Mouse (Mus musculus) kidney, postnatal 25 days (tissue): ENCODE results near the gene Eif2b3.

Experiments
- DNase-seq, 2 experiments: peaks; one replicate each; pipeline ENCODE4 v3.0.0; 2021; ENCODE audit warnings: mixed read lengths in 2 of 2

Eif2b3 gene

GRCm38 (mm10) chr4:117017738-117018137 lies 1.5 kb upstream of the Eif2b3 start:
- no peak for DNase-seq

- no peak for DNase-seq
Observed at GRCm38 (mm10) chr4:117018327-117018726, 875 bp upstream of the Eif2b3 start.

GRCm38 (mm10) chr4:117023469-117023868 lies 4.3 kb downstream of the Eif2b3 start:
- no peak for DNase-seq

- no peak for DNase-seq
Observed at GRCm38 (mm10) chr4:117031105-117031504, 11.9 kb downstream of the Eif2b3 start.

- peak; percentile 66 to 67 for DNase-seq
Observed at GRCm38 (mm10) chr4:117039925-117040687, 20.9 kb downstream of the Eif2b3 start.

- DNase-seq: no peak
Observed at GRCm38 (mm10) chr4:117040791-117041190, 21.6 kb downstream of the Eif2b3 start.

GRCm38 (mm10) chr4:117041283-117041721 lies 22.1 kb downstream of the Eif2b3 start:
- peak; percentile 78 to 87 for DNase-seq

GRCm38 (mm10) chr4:117048836-117049235 lies 29.6 kb downstream of the Eif2b3 start:
- DNase-seq: no peak

- DNase-seq: no peak
Observed at GRCm38 (mm10) chr4:117049485-117049884, 30.3 kb downstream of the Eif2b3 start.

GRCm38 (mm10) chr4:117052626-117053025 lies 33.4 kb downstream of the Eif2b3 start:
- no peak for DNase-seq

GRCm38 (mm10) chr4:117053956-117054355 lies 34.8 kb downstream of the Eif2b3 start:
- no peak for DNase-seq

- DNase-seq: no peak
Observed at GRCm38 (mm10) chr4:117056102-117056501, 36.9 kb downstream of the Eif2b3 start.

GRCm38 (mm10) chr4:117056514-117056913 lies 37.3 kb downstream of the Eif2b3 start:
- no peak for DNase-seq

GRCm38 (mm10) chr4:117058512-117058911 lies 39.3 kb downstream of the Eif2b3 start:
- no peak for DNase-seq

GRCm38 (mm10) chr4:117062700-117063390 lies 43.6 kb downstream of the Eif2b3 start:
- DNase-seq: no peak

GRCm38 (mm10) chr4:117068035-117068434 lies 48.8 kb downstream of the Eif2b3 start:
- DNase-seq: no peak

GRCm38 (mm10) chr4:117069647-117070046 lies 50.4 kb downstream of the Eif2b3 start:
- no peak for DNase-seq

GRCm38 (mm10) chr4:117070624-117071023 lies 51.4 kb downstream of the Eif2b3 start:
- no peak for DNase-seq

- no peak for DNase-seq
Observed at GRCm38 (mm10) chr4:117071183-117071582, 52.0 kb downstream of the Eif2b3 start.

GRCm38 (mm10) chr4:117087948-117088640 lies 68.9 kb downstream of the Eif2b3 start:
- no peak for DNase-seq

GRCm38 (mm10) chr4:117090586-117090985 lies 71.4 kb downstream of the Eif2b3 start:
- DNase-seq: no peak

- DNase-seq: no peak
Observed at GRCm38 (mm10) chr4:117094626-117095361, 75.6 kb downstream of the Eif2b3 start.
